Mouse (Mus musculus) embryonic facial prominence, embryonic 10.5 days (tissue): ENCODE measurements at regions not wholly inside any gene's neighbourhood (a gene's known extent, or its start where the extent isn't known, plus 50 kb on each side); places are given as distances from the start of the nearest gene placed in this dataset.
A peak's percentile ranks its signal among the peaks of the same experiment; 100 is the strongest.

ENCODE experiments used
- DNase-seq: peaks from one replicate; pipeline ENCODE4 v3.0.0-alpha.2; 2017; ENCODE audit warnings: low spot score
- H3K27ac ChIP-seq: fragments of 300-500 bp; sonication (generic); replicated peaks from 2 replicates; pipeline ENCODE4 v1.5.1; 2016; ENCODE audit warnings: mild to moderate bottlenecking
- H3K27me3 ChIP-seq: fragments of 300-500 bp; sonication (generic); replicated peaks from 2 replicates; pipeline ENCODE4 v1.6.1; 2016; ENCODE audit warnings: low read depth, mild to moderate bottlenecking; ENCODE audit not compliant: poor library complexity, severe bottlenecking
- H3K36me3 ChIP-seq: fragments of 300-500 bp; sonication (generic); replicated peaks from 2 replicates; pipeline ENCODE4 v1.6.1; 2016; ENCODE audit warnings: mild to moderate bottlenecking, moderate library complexity
- H3K4me1 ChIP-seq: fragments of 300-500 bp; sonication (generic); 2 replicates; pipeline ENCODE4 v1.6.1; 2016
- H3K4me3 ChIP-seq: fragments of 300-500 bp; sonication (generic); 2 replicates; pipeline ENCODE4 v1.5.1; 2016; ENCODE audit warnings: mild to moderate bottlenecking, moderate library complexity
- H3K9me3 ChIP-seq: fragments of 300-500 bp; sonication (generic); 2 replicates; pipeline ENCODE4 v1.6.1; 2016; ENCODE audit warnings: mild to moderate bottlenecking
- WGBS: fragments of 180-500 bp; shearing (Covaris S2); methylation state at CpG from one replicate; pipeline ENCODE4 v1.1.7; 2016; 5-methylcytosine and 5-hydroxymethylcytosine counted together

GRCm38 (mm10) chr9:100404426-100404825 is 82.2 kb downstream of the Il20rb start:
- no peaks in the 10 kb centered on the region for H3K27me3 ChIP-seq
- no peak overlapping the region for H3K27ac ChIP-seq
- no peak overlapping the region for H3K4me3 ChIP-seq
- DNase-seq = no peak
- H3K36me3 ChIP-seq = no peaks in the 10 kb centered on the region
- 93% methylated on average over 5 of the region's 5 CpGs for WGBS
- no peaks in the 10 kb centered on the region for H3K9me3 ChIP-seq
- no peaks in the 10 kb centered on the region for H3K4me1 ChIP-seq

- no peaks in the 10 kb centered on the region for H3K27me3 ChIP-seq
- H3K36me3 ChIP-seq = no peaks in the 10 kb centered on the region
- WGBS = 26% methylated on average over 8 of the region's 8 CpGs
- DNase-seq = peak; percentile 37
- no peaks in the 10 kb centered on the region for H3K9me3 ChIP-seq
- no peak overlapping the region for H3K4me3 ChIP-seq
- H3K4me1 ChIP-seq = no peaks in the 10 kb centered on the region
- no peak overlapping the region for H3K27ac ChIP-seq
Observed at GRCm38 (mm10) chr9:100400366-100400765, 86.2 kb downstream of the Il20rb start.

- Histone ChIP-seq H3K4me1 (0 out of 2 replicates have a peak, but pooled peaks cover 4% of the 10 kb centered on the region), H3K4me3 (no peak overlapping the region), H3K27me3 (no peaks in the 10 kb centered on the region), H3K36me3 (no peaks in the 10 kb centered on the region), H3K9me3 (no peaks in the 10 kb centered on the region), H3K27ac (no peak overlapping the region)
- WGBS = 94% methylated on average over 7 of the region's 7 CpGs
- DNase-seq = no peak
Observed at GRCm38 (mm10) chr9:100396340-100396910, 90.2 kb downstream of the Il20rb start.

- Histone ChIP-seq H3K4me3 (no peak overlapping the region), H3K9me3 (no peaks in the 10 kb centered on the region), H3K27me3 (no peaks in the 10 kb centered on the region), H3K4me1 (0 out of 2 replicates have a peak, but pooled peaks cover 4% of the 10 kb centered on the region), H3K27ac (no peak overlapping the region), H3K36me3 (no peaks in the 10 kb centered on the region)
- peak; percentile 83 for DNase-seq
- WGBS = 8% methylated on average over 5 of the region's 5 CpGs
Observed at GRCm38 (mm10) chr9:100395711-100396110, 90.9 kb downstream of the Il20rb start.

DNA sequence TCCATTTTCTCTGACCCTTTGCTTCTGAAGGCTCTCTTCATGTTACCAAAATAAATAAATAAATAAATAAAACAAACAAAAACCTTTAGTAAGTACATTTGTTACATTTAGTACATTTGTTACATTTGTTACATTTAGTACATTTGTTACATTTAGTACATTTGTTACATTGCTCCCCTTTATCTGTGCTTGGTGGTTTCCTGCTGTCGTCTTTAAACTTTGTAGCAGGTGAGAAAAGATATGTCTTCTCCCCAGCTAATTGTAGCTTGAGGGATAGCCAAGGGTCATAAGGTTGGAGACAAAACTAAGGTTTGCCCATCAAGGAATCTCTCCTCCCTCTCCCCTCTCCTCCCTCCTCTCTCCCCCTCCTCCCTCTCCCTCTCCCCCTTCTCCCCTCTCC is 92.0 kb downstream of the Il20rb start:
- H3K9me3 ChIP-seq = no peaks in the 10 kb centered on the region
- no peak for DNase-seq
- 67% methylated on average over 1 of the region's 1 CpGs for WGBS
- H3K27me3 ChIP-seq = no peaks in the 10 kb centered on the region
- H3K4me1 ChIP-seq = 0 out of 2 replicates have a peak, but pooled peaks cover 4% of the 10 kb centered on the region
- no peak overlapping the region for H3K27ac ChIP-seq
- H3K36me3 ChIP-seq = no peaks in the 10 kb centered on the region
- no peak overlapping the region for H3K4me3 ChIP-seq

GRCm38 (mm10) chr9:100394166-100394565 is 92.4 kb downstream of the Il20rb start:
- no peak for DNase-seq
- WGBS = 85% methylated on average over 5 of the region's 5 CpGs
- 0 out of 2 replicates have a peak, but pooled peaks cover 4% of the 10 kb centered on the region for H3K4me1 ChIP-seq
- no peak overlapping the region for H3K4me3 ChIP-seq
- no peaks in the 10 kb centered on the region for H3K9me3 ChIP-seq
- H3K27ac ChIP-seq = no peak overlapping the region
- no peaks in the 10 kb centered on the region for H3K36me3 ChIP-seq
- no peaks in the 10 kb centered on the region for H3K27me3 ChIP-seq

DNA sequence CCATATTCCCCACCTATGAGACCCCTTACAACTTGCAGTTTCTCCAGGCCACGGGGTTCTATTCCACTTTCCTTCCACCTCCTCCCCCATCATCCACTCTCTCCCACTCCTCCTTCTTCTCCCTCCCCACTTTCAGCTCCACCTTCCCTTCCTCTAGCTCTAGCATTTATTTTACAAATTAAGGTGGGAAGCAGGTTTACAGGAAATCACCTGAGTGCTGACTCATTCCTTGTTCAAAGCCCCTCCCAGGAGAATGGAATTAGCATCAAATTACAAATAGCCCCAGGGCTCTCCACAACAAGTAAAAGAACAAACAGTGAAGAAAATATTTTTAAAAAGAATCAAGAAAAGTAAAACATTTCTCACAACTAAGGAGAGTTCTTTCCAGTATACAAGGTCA is 94.3 kb downstream of the Il20rb start:
- H3K9me3 ChIP-seq = no peaks in the 10 kb centered on the region
- peaks cover 6% of the 10 kb centered on the region for H3K4me1 ChIP-seq
- H3K4me3 ChIP-seq = no peak overlapping the region
- no peak overlapping the region for H3K27ac ChIP-seq
- WGBS = 35% methylated on average over 1 of the region's 1 CpGs
- no peaks in the 10 kb centered on the region for H3K27me3 ChIP-seq
- DNase-seq = no peak
- no peaks in the 10 kb centered on the region for H3K36me3 ChIP-seq

DNA sequence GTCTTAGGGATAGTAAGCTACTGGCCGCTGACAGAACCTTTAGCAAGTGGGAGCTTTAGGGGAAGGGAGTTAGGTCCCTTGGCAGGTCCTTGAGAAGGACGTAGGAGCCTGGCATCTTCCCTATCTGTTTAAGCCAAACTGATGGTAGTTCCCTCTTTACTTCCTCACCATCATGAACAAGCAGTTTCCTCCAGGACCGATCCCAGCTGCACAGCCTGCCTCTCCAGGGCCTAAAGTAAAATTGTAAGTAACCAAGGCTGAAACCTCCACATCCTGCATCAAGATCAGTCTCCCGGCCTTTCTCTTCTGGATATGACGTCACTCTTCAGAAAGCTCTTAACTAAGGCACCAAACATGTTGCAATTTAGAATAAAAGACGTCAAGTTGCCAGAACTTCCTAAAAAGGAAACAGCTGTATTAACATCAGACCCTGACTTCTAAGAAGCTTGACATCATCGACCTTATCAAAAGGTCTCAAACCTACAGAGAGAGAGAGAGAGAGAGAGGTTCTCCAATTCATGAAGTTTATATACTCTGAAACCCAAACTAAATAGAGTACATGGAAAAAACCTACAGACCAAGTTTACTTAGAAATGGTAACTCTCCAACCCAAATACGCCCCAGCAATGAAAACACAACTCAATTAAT is 94.9 kb downstream of the Il20rb start:
- WGBS = 66% methylated on average over 8 of the region's 8 CpGs
- no peak overlapping the region for H3K4me3 ChIP-seq
- no peak for DNase-seq
- H3K27ac ChIP-seq = no peak overlapping the region
- no peaks in the 10 kb centered on the region for H3K27me3 ChIP-seq
- H3K4me1 ChIP-seq = peaks cover 12% of the 10 kb centered on the region
- H3K9me3 ChIP-seq = no peaks in the 10 kb centered on the region
- no peaks in the 10 kb centered on the region for H3K36me3 ChIP-seq

- Histone ChIP-seq H3K36me3 (no peaks in the 10 kb centered on the region), H3K27me3 (no peaks in the 10 kb centered on the region), H3K27ac (no peak overlapping the region), H3K9me3 (no peaks in the 10 kb centered on the region), H3K4me1 (peaks cover 12% of the 10 kb centered on the region), H3K4me3 (no peak overlapping the region)
- 95% methylated on average over 7 of the region's 7 CpGs for WGBS
- DNase-seq = no peak
Observed at GRCm38 (mm10) chr9:100388393-100388792, 98.2 kb downstream of the Il20rb start.

- WGBS = 34% methylated on average over 13 of the region's 13 CpGs
- H3K4me1 ChIP-seq = peaks cover 12% of the 10 kb centered on the region
- H3K27ac ChIP-seq = no peak overlapping the region
- peak; percentile 12 for DNase-seq
- H3K9me3 ChIP-seq = no peaks in the 10 kb centered on the region
- H3K27me3 ChIP-seq = no peaks in the 10 kb centered on the region
- no peak overlapping the region for H3K4me3 ChIP-seq
- H3K36me3 ChIP-seq = no peaks in the 10 kb centered on the region
Observed at GRCm38 (mm10) chr9:100387171-100387685, 99.4 kb downstream of the Il20rb start.

DNA sequence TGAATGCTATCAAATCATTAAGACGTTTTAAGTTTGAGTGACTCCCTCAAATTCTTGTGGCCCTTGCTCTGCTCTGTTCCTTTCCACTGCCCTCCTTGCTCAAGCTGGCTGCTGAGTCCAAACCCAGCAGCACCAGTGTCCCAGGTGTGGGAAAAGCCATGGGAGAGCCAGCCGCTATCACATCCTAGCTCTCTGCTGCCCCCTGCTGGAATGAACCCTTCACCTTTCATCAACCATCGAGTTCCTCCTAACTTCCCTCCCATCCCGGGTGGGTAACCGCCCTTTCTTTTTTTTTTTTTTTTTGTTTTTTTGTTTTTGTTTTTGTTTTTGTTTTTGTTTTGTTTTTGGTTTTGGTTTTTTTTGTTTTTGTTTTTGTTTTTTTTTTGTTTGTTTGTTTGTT is 104.1 kb downstream of the Il20rb start:
- WGBS = 58% methylated on average over 5 of the region's 5 CpGs
- Histone ChIP-seq H3K27ac (no peak overlapping the region), H3K4me1 (peaks cover 7% of the 10 kb centered on the region), H3K36me3 (no peaks in the 10 kb centered on the region), H3K27me3 (no peaks in the 10 kb centered on the region), H3K4me3 (no peak overlapping the region), H3K9me3 (no peaks in the 10 kb centered on the region)
- DNase-seq = peak; percentile 77

GRCm38 (mm10) chr9:100369921-100370320 is 116.7 kb downstream of the Il20rb start:
- Histone ChIP-seq H3K27me3 (no peaks in the 10 kb centered on the region), H3K27ac (no peak overlapping the region), H3K4me1 (no peaks in the 10 kb centered on the region), H3K9me3 (no peaks in the 10 kb centered on the region), H3K4me3 (no peak overlapping the region), H3K36me3 (no peaks in the 10 kb centered on the region)
- WGBS = 90% methylated on average over 5 of the region's 5 CpGs
- no peak for DNase-seq

- H3K4me1 ChIP-seq = no peaks in the 10 kb centered on the region
- H3K4me3 ChIP-seq = no peak overlapping the region
- no peaks in the 10 kb centered on the region for H3K36me3 ChIP-seq
- no peak overlapping the region for H3K27ac ChIP-seq
- no peaks in the 10 kb centered on the region for H3K9me3 ChIP-seq
- WGBS = 81% methylated on average over 6 of the region's 6 CpGs
- no peak for DNase-seq
- no peaks in the 10 kb centered on the region for H3K27me3 ChIP-seq
Observed at GRCm38 (mm10) chr9:100366816-100367215, 119.8 kb downstream of the Il20rb start.
